Mouse (Mus musculus) E14TG2a.4 (cell line): Measurements from ENCODE around the gene Psen1.

Experiments used
- CTCF ChIP-seq: conservative IDR thresholded peaks from 2 replicates; pipeline ENCODE4 v1.5.1; 2014; ENCODE audit warnings: low read length
- NANOG ChIP-seq: IDR thresholded peaks from 2 replicates; pipeline ENCODE4 v1.6.1; 2014; ENCODE audit warnings: borderline replicate concordance, low read length, mixed read lengths
- POU5F1 ChIP-seq: IDR thresholded peaks from 2 replicates; pipeline ENCODE4 v1.6.1; 2014; ENCODE audit warnings: low read length, borderline replicate concordance

GRCm38 (mm10) chr12:83702796-83703195 is 14.8 kb downstream of the Psen1 start:
- no peak for TF ChIP-seq CTCF
- no peak for TF ChIP-seq NANOG
- TF ChIP-seq POU5F1: no peak
